Mouse (Mus musculus) ES-Bruce4 (cell line): Measurements from ENCODE around the gene Zdhhc14.

ENCODE experiments used
- CTCF ChIP-seq: IDR thresholded peaks from one replicate; pipeline ENCODE4 v1.8.1; 2011; ENCODE audit warnings: low read depth, low read length
- POLR2A ChIP-seq: IDR thresholded peaks from one replicate; pipeline ENCODE4 v1.8.1; 2011; ENCODE audit warnings: low read length; ENCODE audit not compliant: insufficient read depth

- TF ChIP-seq CTCF (no peak), POLR2A (no peak)
These were observed 174.3 kb downstream of the Zdhhc14 start for GRCm38 (mm10) chr17:5666652-5667051.
